Mouse (Mus musculus): ENCODE data around the gene Acyp1. TPM values are rescaled to one million over a fixed set of nuclear protein-coding genes. Genes with fewer than 3 reads are reported as not detected.

The Acyp1 gene
- polyA plus RNA-seq, 1 experiment = 29.0 TPM

GRCm38 (mm10) chr12:85273508-85273907, 14.7 kb downstream of the Acyp1 start:
- H3K36me3 ChIP-seq (replicated peaks; ENCODE audit: low read length) = peaks cover 48% of the 10 kb centered on the region
- no peak for TF ChIP-seq FLI1 (IDR thresholded peaks at IDR 0.05; ENCODE audit: low read length)

DNA sequence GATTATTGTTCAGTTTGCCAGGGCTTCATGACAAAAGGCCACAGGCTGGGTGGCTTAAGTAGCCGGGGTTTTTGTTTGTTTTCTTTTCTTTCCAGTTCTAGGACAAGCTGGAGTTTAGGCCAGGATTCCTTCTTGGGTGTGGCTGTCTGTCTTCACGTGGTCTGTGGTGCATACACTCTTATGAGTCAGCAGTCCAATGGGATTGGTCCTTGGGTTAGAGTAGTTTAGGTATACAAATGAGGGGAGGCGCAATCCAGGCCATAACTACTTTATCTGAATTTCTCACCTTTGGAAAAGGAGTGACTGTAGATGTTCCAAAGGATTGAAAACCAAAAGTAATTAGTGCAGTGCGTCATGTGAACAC, 16.4 kb downstream of the Acyp1 start:
- no peaks in the 10 kb centered on the region for H3K27me3 ChIP-seq (replicated peaks)
- H3K36me3 ChIP-seq (replicated peaks; ENCODE audit: low read length) = peaks cover 51% of the 10 kb centered on the region
- H3K9me3 ChIP-seq = peaks cover 4% of the 10 kb centered on the region

More at GRCm38 (mm10) chr12:85273508-85273907, 14.7 kb downstream of the Acyp1 start:
- Histone ChIP-seq H3K27me3 (replicated peaks) (no peaks in the 10 kb centered on the region), H3K4me1 (peaks cover 24% of the 10 kb centered on the region), H3K9me3 (no peaks in the 10 kb centered on the region), H3K4me3 (replicated peaks) (no peak overlapping the region)

GRCm38 (mm10) chr12:85271132-85271842, 17.0 kb downstream of the Acyp1 start:
- TF ChIP-seq FLI1 (IDR thresholded peaks at IDR 0.05; ENCODE audit: low read length) = no peak
- TF ChIP-seq GATA1 (IDR thresholded peaks at IDR 0.05; ENCODE audit: borderline replicate concordance, low read length) = no peak
- H3K4me3 ChIP-seq (replicated peaks) = no peak overlapping the region
- peaks cover 47% of the 10 kb centered on the region for H3K36me3 ChIP-seq (replicated peaks; ENCODE audit: low read length)
- H3K9me3 ChIP-seq = peaks cover 4% of the 10 kb centered on the region
- H3K27me3 ChIP-seq (replicated peaks) = no peaks in the 10 kb centered on the region
- H3K4me1 ChIP-seq = peaks cover 19% of the 10 kb centered on the region

More for the DNA sequence above, 16.4 kb downstream of the Acyp1 start:
- TF ChIP-seq FLI1 (IDR thresholded peaks at IDR 0.05; ENCODE audit: low read length) (no peak), GATA1 (IDR thresholded peaks at IDR 0.05; ENCODE audit: borderline replicate concordance, low read length) (no peak)
- Histone ChIP-seq H3K4me1 (peaks cover 19% of the 10 kb centered on the region), H3K4me3 (replicated peaks) (no peak overlapping the region)

GRCm38 (mm10) chr12:85270319-85270718, 17.9 kb downstream of the Acyp1 start, which contains the start of gene Mlh3:
Gene Mlh3, minus strand, starts transcription at chr12:85270599.
- H3K36me3 ChIP-seq (replicated peaks; ENCODE audit: low read length) = peaks cover 37% of the 10 kb centered on the region
- no peaks in the 10 kb centered on the region for H3K27me3 ChIP-seq (replicated peaks)
- peaks cover 19% of the 10 kb centered on the region for H3K4me1 ChIP-seq
- peak within 1 kb of the TSS; percentile 94 for H3K4me3 ChIP-seq (replicated peaks)
- no peak for TF ChIP-seq GATA1 (IDR thresholded peaks at IDR 0.05; ENCODE audit: borderline replicate concordance, low read length)
- TF ChIP-seq FLI1 (IDR thresholded peaks at IDR 0.05; ENCODE audit: low read length) = no peak
- H3K9me3 ChIP-seq = peaks cover 4% of the 10 kb centered on the region

- TF ChIP-seq GATA1 (IDR thresholded peaks at IDR 0.05; ENCODE audit: borderline replicate concordance, low read length) (no peak), FLI1 (IDR thresholded peaks at IDR 0.05; ENCODE audit: low read length) (no peak)
- Histone ChIP-seq H3K4me1 (peaks cover 19% of the 10 kb centered on the region), H3K9me3 (peaks cover 4% of the 10 kb centered on the region), H3K27me3 (replicated peaks) (no peaks in the 10 kb centered on the region), H3K4me3 (replicated peaks) (peak overlapping the region; percentile 94), H3K36me3 (replicated peaks; ENCODE audit: low read length) (peaks cover 32% of the 10 kb centered on the region)
Measured at GRCm38 (mm10) chr12:85269821-85270220, 18.4 kb downstream of the Acyp1 start.

- no peak overlapping the region for H3K4me3 ChIP-seq (replicated peaks)
- TF ChIP-seq GATA1 (IDR thresholded peaks at IDR 0.05; ENCODE audit: borderline replicate concordance, low read length) = no peak
- no peak for TF ChIP-seq FLI1 (IDR thresholded peaks at IDR 0.05; ENCODE audit: low read length)
- H3K27me3 ChIP-seq (replicated peaks) = no peaks in the 10 kb centered on the region
- peaks cover 6% of the 10 kb centered on the region for H3K9me3 ChIP-seq
- peaks cover 19% of the 10 kb centered on the region for H3K4me1 ChIP-seq
- peaks cover 34% of the 10 kb centered on the region for H3K36me3 ChIP-seq (replicated peaks; ENCODE audit: low read length)
Measured at GRCm38 (mm10) chr12:85266248-85266647, 22.0 kb downstream of the Acyp1 start.

DNA sequence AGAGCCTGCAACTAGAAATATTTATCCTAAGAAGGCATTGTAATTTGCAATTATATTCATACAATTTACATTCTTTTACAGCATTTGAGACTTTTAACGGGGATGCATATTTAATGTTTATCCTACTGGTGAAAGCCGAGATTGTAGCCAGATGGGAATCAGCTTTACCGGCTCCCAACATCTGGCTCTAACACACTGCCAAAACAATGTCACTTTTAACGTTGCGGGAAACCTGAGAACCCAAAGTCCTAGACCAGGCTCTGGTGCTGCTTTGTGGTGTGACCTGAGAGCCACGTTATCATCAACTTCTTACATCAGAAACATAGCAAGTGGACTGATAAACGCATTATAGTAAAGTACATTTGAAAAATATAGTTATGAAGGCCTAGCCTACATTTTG, 23.3 kb downstream of the Acyp1 start:
- H3K4me1 ChIP-seq = peaks cover 9% of the 10 kb centered on the region
- peaks cover 6% of the 10 kb centered on the region for H3K9me3 ChIP-seq
- H3K4me3 ChIP-seq (replicated peaks) = no peak overlapping the region
- TF ChIP-seq GATA1 (IDR thresholded peaks at IDR 0.05; ENCODE audit: borderline replicate concordance, low read length) = no peak
- TF ChIP-seq FLI1 (IDR thresholded peaks at IDR 0.05; ENCODE audit: low read length) = no peak
- H3K36me3 ChIP-seq (replicated peaks; ENCODE audit: low read length) = peaks cover 47% of the 10 kb centered on the region
- no peaks in the 10 kb centered on the region for H3K27me3 ChIP-seq (replicated peaks)

DNA sequence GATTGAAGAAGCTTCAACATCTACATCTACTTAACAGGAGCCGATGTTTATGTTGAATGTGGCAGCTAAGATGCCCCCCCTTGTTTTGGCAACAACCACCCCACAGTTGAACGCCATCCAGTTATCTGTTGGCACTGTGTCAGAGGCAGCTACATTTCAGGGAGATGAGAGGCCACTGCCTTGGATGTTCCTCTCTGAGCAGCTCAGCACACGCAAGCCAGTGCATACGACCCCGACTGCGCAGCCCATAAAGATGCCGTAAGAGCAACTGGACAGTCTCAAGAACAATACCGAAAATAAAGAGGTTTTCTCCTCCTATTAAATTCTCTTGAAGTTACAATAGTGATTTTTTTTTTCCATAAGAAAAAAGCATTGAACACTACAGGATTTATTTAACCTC, 23.7 kb downstream of the Acyp1 start:
- H3K9me3 ChIP-seq = peaks cover 6% of the 10 kb centered on the region
- H3K36me3 ChIP-seq (replicated peaks; ENCODE audit: low read length) = peaks cover 48% of the 10 kb centered on the region
- H3K4me1 ChIP-seq = peaks cover 8% of the 10 kb centered on the region
- no peak for TF ChIP-seq GATA1 (IDR thresholded peaks at IDR 0.05; ENCODE audit: borderline replicate concordance, low read length)
- no peak for TF ChIP-seq FLI1 (IDR thresholded peaks at IDR 0.05; ENCODE audit: low read length)
- H3K4me3 ChIP-seq (replicated peaks) = no peak overlapping the region
- no peaks in the 10 kb centered on the region for H3K27me3 ChIP-seq (replicated peaks)

GRCm38 (mm10) chr12:85263190-85263589, 25.0 kb downstream of the Acyp1 start:
- TF ChIP-seq GATA1 (IDR thresholded peaks at IDR 0.05; ENCODE audit: borderline replicate concordance, low read length) = no peak
- TF ChIP-seq FLI1 (IDR thresholded peaks at IDR 0.05; ENCODE audit: low read length) = no peak
- Histone ChIP-seq H3K9me3 (peaks cover 6% of the 10 kb centered on the region), H3K4me3 (replicated peaks) (no peak overlapping the region), H3K27me3 (replicated peaks) (no peaks in the 10 kb centered on the region), H3K36me3 (replicated peaks; ENCODE audit: low read length) (peaks cover 47% of the 10 kb centered on the region), H3K4me1 (peaks cover 10% of the 10 kb centered on the region)

DNA sequence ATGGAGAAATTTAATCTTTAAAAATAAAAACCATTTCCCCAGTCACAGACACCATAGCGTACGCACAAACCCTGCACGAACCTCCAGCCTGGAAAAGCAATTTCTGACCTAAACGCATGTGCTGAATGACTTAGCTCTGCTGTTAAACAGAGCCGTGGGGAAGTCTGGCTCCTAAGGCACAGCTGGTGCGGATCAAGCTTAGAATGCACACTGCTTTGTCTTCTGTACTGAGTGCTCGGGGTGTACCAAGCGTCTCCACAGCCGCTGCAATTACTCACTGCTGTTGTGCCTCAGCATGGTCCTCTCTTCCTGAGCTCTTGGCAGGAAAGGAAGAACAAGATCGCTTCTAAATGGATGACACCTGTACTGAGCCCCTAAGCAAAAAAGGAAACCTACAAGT, 25.7 kb downstream of the Acyp1 start:
- TF ChIP-seq FLI1 (IDR thresholded peaks at IDR 0.05; ENCODE audit: low read length) = no peak
- H3K27me3 ChIP-seq (replicated peaks) = no peaks in the 10 kb centered on the region
- H3K36me3 ChIP-seq (replicated peaks; ENCODE audit: low read length) = peaks cover 44% of the 10 kb centered on the region
- peaks cover 6% of the 10 kb centered on the region for H3K9me3 ChIP-seq
- H3K4me3 ChIP-seq (replicated peaks) = no peak overlapping the region
- peaks cover 17% of the 10 kb centered on the region for H3K4me1 ChIP-seq
